Mouse (Mus musculus): Measurements from ENCODE around the gene D17Wsu92e. TPM values are rescaled to one million over a fixed set of nuclear protein-coding genes. Genes with fewer than 3 reads are reported as not detected.

D17Wsu92e gene
- polyA plus RNA-seq, 1 experiment from 2014 or later: 15.4 TPM

- no peaks in the 10 kb centered on the region for H3K4me1 ChIP-seq (ENCODE audit: control insufficient read depth, insufficient read depth, low read length)
- no peaks in the 10 kb centered on the region for H3K9me3 ChIP-seq (replicated peaks; ENCODE audit: control insufficient read depth, low read length)
- WGBS: 79% methylated on average over 6 of the region's 6 CpGs
- no peak overlapping the region for H3K4me2 ChIP-seq (ENCODE audit: low read depth, low read length)
- no peak for ATAC-seq (replicated peaks; ENCODE audit: extremely low read depth, insufficient read depth, low FRiP score)
- no peak overlapping the region for H3K27ac ChIP-seq (ENCODE audit: low read length)
- H3K27me3 ChIP-seq (ENCODE audit: control insufficient read depth, insufficient read depth, low read length): no peaks in the 10 kb centered on the region
- H3K36me3 ChIP-seq (ENCODE audit: control insufficient read depth, insufficient read depth): 0 out of 2 replicates have a peak, but pooled peaks cover 2% of the 10 kb centered on the region
- no peak overlapping the region for H3K4me3 ChIP-seq (ENCODE audit: low read length)
- H3K9ac ChIP-seq (ENCODE audit: low read length): no peak overlapping the region
Observed at GRCm38 (mm10) chr17:27740961-27741360, 79.5 kb downstream of the D17Wsu92e start.

DNA sequence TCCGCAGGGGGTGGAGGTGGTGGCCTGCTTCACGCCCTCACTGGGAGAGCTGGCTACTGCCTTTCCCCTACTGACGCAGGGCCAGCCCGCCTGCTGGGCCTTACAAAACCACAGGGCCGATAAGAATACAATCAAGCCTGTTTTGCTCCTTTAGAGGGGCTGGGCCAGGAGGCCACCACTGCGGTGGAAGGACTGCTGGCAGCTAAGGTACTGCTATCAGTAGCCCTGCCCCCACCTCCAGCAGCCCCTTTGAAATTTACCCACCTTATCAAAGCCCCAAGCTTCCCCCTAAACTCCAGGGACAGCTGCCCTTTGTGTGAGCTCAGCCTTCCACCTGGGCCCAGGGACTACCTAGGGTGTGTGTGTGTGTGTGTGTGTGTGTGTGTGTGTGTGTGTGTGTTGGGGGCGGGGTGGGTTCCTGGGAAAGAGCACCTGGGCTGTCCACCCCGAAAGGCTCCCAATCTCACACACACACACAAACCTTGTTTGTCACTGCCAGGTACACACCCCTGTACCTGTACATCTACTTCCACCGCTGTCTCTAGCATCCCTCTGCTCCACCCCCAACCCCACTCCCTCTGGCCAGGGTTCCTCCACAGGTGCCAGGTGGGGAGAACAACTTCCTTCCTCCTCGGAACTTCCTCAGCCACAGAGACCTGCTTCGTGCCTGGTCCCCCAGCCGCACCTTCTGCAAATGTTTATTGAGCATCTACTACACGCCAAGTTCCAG, 85.9 kb downstream of the D17Wsu92e start:
- 0 out of 2 replicates have a peak, but pooled peaks cover 4% of the 10 kb centered on the region for H3K9me3 ChIP-seq (replicated peaks; ENCODE audit: control insufficient read depth, low read length)
- no peak overlapping the region for H3K4me2 ChIP-seq (ENCODE audit: low read depth, low read length)
- no peak overlapping the region for H3K9ac ChIP-seq (ENCODE audit: low read length)
- H3K4me3 ChIP-seq (ENCODE audit: low read length): no peak overlapping the region
- H3K4me1 ChIP-seq (ENCODE audit: control insufficient read depth, insufficient read depth, low read length): no peaks in the 10 kb centered on the region; the same call in 1 of the 2 replicates
- no peaks in the 10 kb centered on the region for H3K27me3 ChIP-seq (ENCODE audit: control insufficient read depth, insufficient read depth, low read length)
- WGBS: 22% methylated on average over 13 of the region's 13 CpGs
- H3K27ac ChIP-seq (ENCODE audit: low read length): no peak overlapping the region
- ATAC-seq (replicated peaks; ENCODE audit: extremely low read depth, insufficient read depth, low FRiP score): no peak
- H3K36me3 ChIP-seq (ENCODE audit: control insufficient read depth, insufficient read depth): no peaks in the 10 kb centered on the region

- H3K4me3 ChIP-seq (ENCODE audit: low read length): no peak overlapping the region
- no peak overlapping the region for H3K4me2 ChIP-seq (ENCODE audit: low read depth, low read length)
- 74% methylated on average over 3 of the region's 3 CpGs for WGBS
- H3K27ac ChIP-seq (ENCODE audit: low read length): no peak overlapping the region
- 0 out of 2 replicates have a peak, but pooled peaks cover 4% of the 10 kb centered on the region for H3K9me3 ChIP-seq (replicated peaks; ENCODE audit: control insufficient read depth, low read length)
- H3K9ac ChIP-seq (ENCODE audit: low read length): no peak overlapping the region
- H3K27me3 ChIP-seq (ENCODE audit: control insufficient read depth, insufficient read depth, low read length): no peaks in the 10 kb centered on the region
- H3K36me3 ChIP-seq (ENCODE audit: control insufficient read depth, insufficient read depth): no peaks in the 10 kb centered on the region
- H3K4me1 ChIP-seq (ENCODE audit: control insufficient read depth, insufficient read depth, low read length): no peaks in the 10 kb centered on the region; the same call in 1 of the 2 replicates
- no peak for ATAC-seq (replicated peaks; ENCODE audit: extremely low read depth, insufficient read depth, low FRiP score)
Observed at GRCm38 (mm10) chr17:27732694-27733093, 87.8 kb downstream of the D17Wsu92e start.

DNA sequence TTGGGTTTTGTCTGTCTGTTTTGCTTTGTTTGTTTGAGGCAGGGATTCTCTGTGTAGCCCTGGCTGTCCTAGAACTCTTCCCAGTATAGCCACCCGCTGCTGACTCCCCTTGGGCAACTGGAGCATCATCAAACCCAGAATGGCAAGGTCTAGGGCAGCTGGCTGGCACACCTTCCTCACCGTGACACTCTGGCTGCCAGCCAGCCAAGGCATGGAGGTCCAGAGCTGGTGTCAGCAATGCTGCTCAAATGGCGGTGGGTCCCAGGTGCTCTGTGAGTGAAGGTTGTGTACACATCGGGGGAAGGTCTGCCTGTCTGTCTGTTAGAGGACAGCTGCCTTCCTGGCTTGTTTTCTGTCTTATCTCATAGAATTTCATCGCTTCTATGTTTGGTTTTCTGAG, 88.3 kb downstream of the D17Wsu92e start:
- Histone ChIP-seq H3K27ac (ENCODE audit: low read length) (no peak overlapping the region), H3K27me3 (ENCODE audit: control insufficient read depth, insufficient read depth, low read length) (no peaks in the 10 kb centered on the region)
- 56% methylated on average over 5 of the region's 5 CpGs for WGBS

DNA sequence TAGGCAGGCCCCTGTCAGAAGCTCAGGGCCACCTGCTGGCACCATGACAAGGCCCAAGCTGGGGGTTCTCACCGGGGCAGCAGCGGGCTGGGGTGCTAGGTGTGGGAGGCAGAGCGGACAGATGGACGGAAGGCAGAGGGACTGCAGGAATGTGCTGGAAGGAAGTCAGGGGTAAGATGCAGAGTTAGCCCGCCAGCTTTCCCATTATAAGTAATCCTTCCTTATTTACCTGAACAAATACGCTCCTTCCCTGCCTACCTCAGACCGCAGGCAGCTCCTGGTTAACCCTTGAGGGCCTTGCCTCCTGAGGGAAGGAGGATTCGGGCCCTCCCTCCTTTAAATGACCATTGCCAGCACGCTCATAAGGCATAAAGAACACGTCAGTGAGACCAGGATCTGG, 91.7 kb downstream of the D17Wsu92e start, which contains the start of gene Spdef:
Spdef (minus strand) TSS at position 186 of the 400 bp plus-strand sequence.
- Histone ChIP-seq H3K36me3 (ENCODE audit: control insufficient read depth, insufficient read depth) (no peaks in the 10 kb centered on the region), H3K4me3 (ENCODE audit: low read length) (no peak within 1 kb of the TSS), H3K4me2 (ENCODE audit: low read depth, low read length) (no peak within 1 kb of the TSS), H3K27me3 (ENCODE audit: control insufficient read depth, insufficient read depth, low read length) (peaks cover 6% of the 10 kb centered on the region), H3K4me1 (ENCODE audit: control insufficient read depth, insufficient read depth, low read length) (no peaks in the 10 kb centered on the region), H3K27ac (ENCODE audit: low read length) (no peak within 1 kb of the TSS), H3K9ac (ENCODE audit: low read length) (no peak within 1 kb of the TSS), H3K9me3 (replicated peaks; ENCODE audit: control insufficient read depth, low read length) (0 out of 2 replicates have a peak, but pooled peaks cover 4% of the 10 kb centered on the region)
- 71% methylated on average over 10 of the region's 10 CpGs for WGBS
- no peak for ATAC-seq (replicated peaks; ENCODE audit: extremely low read depth, insufficient read depth, low FRiP score)

More for the DNA sequence above, 88.3 kb downstream of the D17Wsu92e start:
- Histone ChIP-seq H3K4me1 (ENCODE audit: control insufficient read depth, insufficient read depth, low read length) (no peaks in the 10 kb centered on the region; the same call in 1 of the 2 replicates), H3K9me3 (replicated peaks; ENCODE audit: control insufficient read depth, low read length) (0 out of 2 replicates have a peak, but pooled peaks cover 4% of the 10 kb centered on the region), H3K9ac (ENCODE audit: low read length) (no peak overlapping the region), H3K4me2 (ENCODE audit: low read depth, low read length) (no peak overlapping the region), H3K4me3 (ENCODE audit: low read length) (no peak overlapping the region), H3K36me3 (ENCODE audit: control insufficient read depth, insufficient read depth) (no peaks in the 10 kb centered on the region)
- no peak for ATAC-seq (replicated peaks; ENCODE audit: extremely low read depth, insufficient read depth, low FRiP score)

DNA sequence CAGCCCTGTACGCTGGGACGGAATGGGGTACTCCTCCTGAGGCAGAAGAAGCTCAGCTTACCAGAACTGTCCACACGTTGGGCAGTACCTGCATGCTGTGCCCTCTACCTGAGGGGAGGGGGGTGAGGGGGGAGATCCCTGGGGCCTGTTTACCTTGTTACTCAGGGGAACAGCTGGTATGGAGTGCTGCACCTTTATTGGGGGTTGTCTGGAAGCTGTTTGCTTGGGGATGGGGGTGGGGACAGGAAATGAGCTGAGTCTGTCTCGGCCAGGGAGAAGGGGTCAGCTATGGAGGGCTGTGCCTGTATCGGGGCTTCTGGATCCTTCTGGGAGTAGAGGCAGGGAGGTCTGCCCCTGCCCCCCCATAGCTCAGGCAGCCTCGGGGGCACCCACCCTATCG, 93.9 kb downstream of the D17Wsu92e start:
- WGBS: 48% methylated on average over 7 of the region's 7 CpGs
- no peak for ATAC-seq (replicated peaks; ENCODE audit: extremely low read depth, insufficient read depth, low FRiP score)

GRCm38 (mm10) chr17:27725412-27725811, 95.0 kb downstream of the D17Wsu92e start:
- Histone ChIP-seq H3K27me3 (ENCODE audit: control insufficient read depth, insufficient read depth, low read length) (peaks cover 6% of the 10 kb centered on the region), H3K27ac (ENCODE audit: low read length) (no peak overlapping the region), H3K4me1 (ENCODE audit: control insufficient read depth, insufficient read depth, low read length) (no peaks in the 10 kb centered on the region), H3K4me2 (ENCODE audit: low read depth, low read length) (no peak overlapping the region), H3K9me3 (replicated peaks; ENCODE audit: control insufficient read depth, low read length) (0 out of 2 replicates have a peak, but pooled peaks cover 2% of the 10 kb centered on the region), H3K9ac (ENCODE audit: low read length) (no peak overlapping the region), H3K4me3 (ENCODE audit: low read length) (no peak overlapping the region), H3K36me3 (ENCODE audit: control insufficient read depth, insufficient read depth) (no peaks in the 10 kb centered on the region)
- ATAC-seq (replicated peaks; ENCODE audit: extremely low read depth, insufficient read depth, low FRiP score): no peak
- WGBS: 27% methylated on average over 10 of the region's 10 CpGs

More for the DNA sequence above, 93.9 kb downstream of the D17Wsu92e start:
- Histone ChIP-seq H3K27ac (ENCODE audit: low read length) (no peak overlapping the region), H3K9ac (ENCODE audit: low read length) (no peak overlapping the region), H3K4me3 (ENCODE audit: low read length) (no peak overlapping the region), H3K4me1 (ENCODE audit: control insufficient read depth, insufficient read depth, low read length) (no peaks in the 10 kb centered on the region), H3K36me3 (ENCODE audit: control insufficient read depth, insufficient read depth) (no peaks in the 10 kb centered on the region), H3K27me3 (ENCODE audit: control insufficient read depth, insufficient read depth, low read length) (peaks cover 6% of the 10 kb centered on the region), H3K9me3 (replicated peaks; ENCODE audit: control insufficient read depth, low read length) (0 out of 2 replicates have a peak, but pooled peaks cover 4% of the 10 kb centered on the region), H3K4me2 (ENCODE audit: low read depth, low read length) (no peak overlapping the region)

GRCm38 (mm10) chr17:27725011-27725410, 95.4 kb downstream of the D17Wsu92e start:
- ATAC-seq (replicated peaks; ENCODE audit: extremely low read depth, insufficient read depth, low FRiP score): no peak
- no peaks in the 10 kb centered on the region for H3K36me3 ChIP-seq (ENCODE audit: control insufficient read depth, insufficient read depth)
- 43% methylated on average over 10 of the region's 10 CpGs for WGBS

DNA sequence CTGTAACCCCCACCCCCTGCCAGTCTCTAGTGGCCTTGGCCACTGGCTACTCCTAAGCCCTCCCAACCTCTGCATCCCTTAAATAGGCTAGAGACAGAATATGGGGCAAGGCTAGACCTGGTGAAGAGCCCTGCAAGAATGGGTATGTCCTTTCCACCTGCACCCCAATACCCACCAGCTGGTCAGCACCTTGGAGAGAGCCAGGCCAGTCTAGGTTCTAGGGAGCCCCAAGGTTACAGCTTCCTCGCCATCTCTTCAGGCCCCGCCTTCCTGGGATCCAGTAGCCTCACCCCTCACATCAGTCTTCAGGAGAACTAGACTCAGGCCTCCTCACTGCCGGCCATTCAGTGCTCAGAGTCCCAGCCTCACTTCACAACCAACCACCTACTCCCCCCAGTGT, 96.1 kb downstream of the D17Wsu92e start:
- H3K4me2 ChIP-seq (ENCODE audit: low read depth, low read length): no peak overlapping the region
- no peak for ATAC-seq (replicated peaks; ENCODE audit: extremely low read depth, insufficient read depth, low FRiP score)

More at GRCm38 (mm10) chr17:27725011-27725410, 95.4 kb downstream of the D17Wsu92e start:
- Histone ChIP-seq H3K27ac (ENCODE audit: low read length) (no peak overlapping the region), H3K9me3 (replicated peaks; ENCODE audit: control insufficient read depth, low read length) (no peaks in the 10 kb centered on the region), H3K27me3 (ENCODE audit: control insufficient read depth, insufficient read depth, low read length) (peaks cover 7% of the 10 kb centered on the region), H3K4me1 (ENCODE audit: control insufficient read depth, insufficient read depth, low read length) (no peaks in the 10 kb centered on the region), H3K4me3 (ENCODE audit: low read length) (no peak overlapping the region), H3K4me2 (ENCODE audit: low read depth, low read length) (no peak overlapping the region), H3K9ac (ENCODE audit: low read length) (no peak overlapping the region)

More for the DNA sequence above, 96.1 kb downstream of the D17Wsu92e start:
- Histone ChIP-seq H3K4me3 (ENCODE audit: low read length) (no peak overlapping the region), H3K9me3 (replicated peaks; ENCODE audit: control insufficient read depth, low read length) (no peaks in the 10 kb centered on the region), H3K9ac (ENCODE audit: low read length) (no peak overlapping the region), H3K4me1 (ENCODE audit: control insufficient read depth, insufficient read depth, low read length) (no peaks in the 10 kb centered on the region), H3K36me3 (ENCODE audit: control insufficient read depth, insufficient read depth) (no peaks in the 10 kb centered on the region), H3K27me3 (ENCODE audit: control insufficient read depth, insufficient read depth, low read length) (peaks cover 9% of the 10 kb centered on the region), H3K27ac (ENCODE audit: low read length) (no peak overlapping the region)
- 14% methylated on average over 3 of the region's 3 CpGs for WGBS

Measured in heart, embryonic 16.5 days (tissue).